Comparison of ENCODE assay signal across 25 mouse cellular contexts in genomic region chr6:67217846-67218245, GRCm38 (mm10). TPM values are rescaled to one million over a fixed set of nuclear protein-coding genes. Genes with fewer than 3 reads are reported as not detected.
DNase-seq lines count a peak whose midpoint lies in the region; ATAC-seq and TF ChIP-seq lines count a peak whose summit lies in the region.
"Had no signal": no experiment of that assay in that cellular context is flagged by ENCODE, and none has a peak within 500 bp of the region (broad histone marks: within the 10 kb centered on the region; RNA-seq: fewer than 3 reads in every experiment).

No protein-coding gene starts in this region.

- H3K9me3 ChIP-seq in midbrain, embryonic 11.5 days (ENCODE audit: control insufficient read depth, low read length) = no peaks in the 10 kb centered on the region
- H3K9me3 ChIP-seq in midbrain, embryonic 16.5 days (replicated peaks; ENCODE audit: control insufficient read depth, low read length, poor library complexity, severe bottlenecking) = no peaks in the 10 kb centered on the region
- H3K9me3 ChIP-seq in heart, embryonic 12.5 days (replicated peaks) = no peaks in the 10 kb centered on the region
- H3K9me3 ChIP-seq: G1E had no signal

- H3K4me1 ChIP-seq in midbrain, embryonic 11.5 days (ENCODE audit: control insufficient read depth, insufficient read depth, low read length) = no peaks in the 10 kb centered on the region
- H3K4me1 ChIP-seq in midbrain, embryonic 16.5 days (ENCODE audit: control insufficient read depth, insufficient read depth, low read length) = no peaks in the 10 kb centered on the region
- H3K4me1 ChIP-seq in heart, embryonic 12.5 days (replicated peaks) = no peaks in the 10 kb centered on the region

- no peak for ATAC-seq in midbrain, embryonic 11.5 days (ENCODE audit: low FRiP score)
- no peak for ATAC-seq in midbrain, embryonic 16.5 days
- no peak for ATAC-seq in heart, embryonic 12.5 days (ENCODE audit: insufficient number of reproducible peaks, low FRiP score)
- ATAC-seq: activated CD4-positive, CD25-positive, alpha-beta regulatory T cell, adult 4 months; CD4-positive, CD25-positive, alpha-beta regulatory T cell, adult 4 months; Patski had no signal

- H3K27ac ChIP-seq in midbrain, embryonic 11.5 days (ENCODE audit: low read depth, low read length) = no peak overlapping the region
- no peak overlapping the region for H3K27ac ChIP-seq in midbrain, embryonic 16.5 days (ENCODE audit: low read length)
- H3K27ac ChIP-seq in heart, embryonic 12.5 days (ENCODE audit: poor library complexity, severe bottlenecking) = no peak overlapping the region
- no peak overlapping the region for H3K27ac ChIP-seq in layer of hippocampus, adult 2 months

- 95% methylated on average over 1 of the region's 1 CpGs for WGBS in midbrain, embryonic 11.5 days
- WGBS in midbrain, embryonic 16.5 days = 83% methylated on average over 1 of the region's 1 CpGs
- WGBS in heart, embryonic 12.5 days = 76% methylated on average over 1 of the region's 1 CpGs

- TF ChIP-seq CTCF in layer of hippocampus, adult 2 months (conservative IDR thresholded peaks at IDR 0.05) = no peak

- H3K4me2 ChIP-seq in midbrain, embryonic 11.5 days = no peak overlapping the region
- H3K4me2 ChIP-seq in midbrain, embryonic 16.5 days (ENCODE audit: low read length) = no peak overlapping the region
- H3K4me2 ChIP-seq in heart, embryonic 12.5 days = no peak overlapping the region

- no peak overlapping the region for H3K4me3 ChIP-seq in midbrain, embryonic 11.5 days (ENCODE audit: low read depth, low read length)
- no peak overlapping the region for H3K4me3 ChIP-seq in midbrain, embryonic 16.5 days (ENCODE audit: low read depth, low read length)
- no peak overlapping the region for H3K4me3 ChIP-seq in heart, embryonic 12.5 days
- H3K4me3 ChIP-seq in layer of hippocampus, adult 2 months = no peak overlapping the region

- H3K9ac ChIP-seq in midbrain, embryonic 11.5 days (ENCODE audit: low read length) = no peak overlapping the region
- H3K9ac ChIP-seq in midbrain, embryonic 16.5 days (ENCODE audit: low read depth, low read length) = no peak overlapping the region
- H3K9ac ChIP-seq in heart, embryonic 12.5 days = no peak overlapping the region

- H3K36me3 ChIP-seq in midbrain, embryonic 11.5 days (ENCODE audit: control insufficient read depth, insufficient read depth, low read length) = no peaks in the 10 kb centered on the region
- H3K36me3 ChIP-seq in midbrain, embryonic 16.5 days (ENCODE audit: control insufficient read depth, insufficient read depth, low read length) = no peaks in the 10 kb centered on the region
- H3K36me3 ChIP-seq in heart, embryonic 12.5 days = no peaks in the 10 kb centered on the region
- H3K36me3 ChIP-seq: G1E had no signal

- DNase-seq in midbrain, embryonic 11.5 days (ENCODE audit: low spot score, missing footprints) = peak; percentile 62
- DNase-seq in ES-CJ7 (ENCODE audit: low read depth, low spot score) (peak; percentile 44), R1 (ENCODE audit: low read depth, low spot score) (peak; percentile 76), ZHBTc4 (ENCODE audit: low read depth, low spot score) (peak; percentile 55)
- no peak for DNase-seq in frontal cortex, postnatal 14 days (ENCODE audit: low spot score in 2 of 2)
- no peak for DNase-seq in layer of hippocampus, adult 2 months (ENCODE audit: low spot score in 2 of 2)
- DNase-seq: adrenal gland, adult 2 months; adrenal gland, adult 8-10 months; adrenal gland, postnatal 10 days; adrenal gland, postnatal 14 days; adrenal gland, postnatal 25 days; adrenal gland, postnatal 36 days; B cell, adult 2 months; cerebellum, adult 11 months; cerebellum, adult 11-12 months; cerebellum, adult 18-20 months; cerebellum, adult 2 months; cerebellum, adult 8-10 months had no signal

- H3K27me3 ChIP-seq in midbrain, embryonic 11.5 days (ENCODE audit: control insufficient read depth, insufficient read depth, low read length) = no peaks in the 10 kb centered on the region
- no peaks in the 10 kb centered on the region for H3K27me3 ChIP-seq in midbrain, embryonic 16.5 days (ENCODE audit: control insufficient read depth, insufficient read depth, low read depth, low read length)
- no peaks in the 10 kb centered on the region for H3K27me3 ChIP-seq in heart, embryonic 12.5 days (replicated peaks)
- H3K27me3 ChIP-seq: CH12.LX had no signal

RNA-seq across cellular contexts. Expression of gene Serbp1, which starts 20.1 kb away (rescaled TPM):
- polyA plus RNA-seq in midbrain, embryonic 11.5 days (2014; fragmentation: Nextera tagmentation; extraction: Ambion mirVana) = 547 and 588 TPM in 2 replicates
- 270 and 283 TPM in 2 replicates for polyA plus RNA-seq in midbrain, embryonic 16.5 days (2015; fragmentation: Nextera tagmentation; extraction: Ambion mirVana)
- polyA plus RNA-seq in heart, embryonic 12.5 days (2016; fragmentation: Nextera tagmentation; extraction: Ambion mirVana) = 405 and 423 TPM in 2 replicates
- total RNA-seq in layer of hippocampus, adult 2 months (2021) = 100 to 1,000 TPM; 214 to 221 TPM

Comparison
In these comparisons a context has a peak if more than half of its experiments do, and no peak if none do; other contexts are left out.
1. DNase-seq: peak in midbrain, embryonic 11.5 days (single experiment), ES-CJ7 (single experiment), R1 (single experiment) and ZHBTc4 (single experiment); none in frontal cortex, postnatal 14 days (0 of 2) and layer of hippocampus, adult 2 months (0 of 2).